9 mouse cellular contexts compared by ENCODE assay signal in genomic region chr6:112861351-112862297, GRCm38 (mm10).
DNase-seq lines count a peak whose midpoint lies in the region; ATAC-seq and TF ChIP-seq lines count a peak whose summit lies in the region.
"Had no signal": no experiment of that assay in that cellular context is flagged by ENCODE, and none has a peak within 500 bp of the region (broad histone marks: within the 10 kb centered on the region; RNA-seq: fewer than 3 reads in every experiment).

No protein-coding gene starts in this region.

- H3K27me3 ChIP-seq in hindbrain, embryonic 13.5 days, result no peaks in the 10 kb centered on the region
- no peaks in the 10 kb centered on the region for H3K27me3 ChIP-seq in hindbrain, embryonic 12.5 days
- no peaks in the 10 kb centered on the region for H3K27me3 ChIP-seq in kidney, embryonic 16.5 days (ENCODE audit: insufficient read depth, low read length)
- H3K27me3 ChIP-seq in stomach, postnatal 0 days (ENCODE audit: control insufficient read depth, insufficient read depth, low read length), result no peaks in the 10 kb centered on the region

- WGBS in hindbrain, embryonic 13.5 days, result 74% methylated on average over 11 of the region's 11 CpGs
- 78% methylated on average over 11 of the region's 11 CpGs for WGBS in hindbrain, embryonic 12.5 days
- WGBS in macrophage (ENCODE audit: missing documents), result 29% methylated on average over 11 of the region's 11 CpGs
- 82% methylated on average over 11 of the region's 11 CpGs for WGBS in kidney, embryonic 16.5 days
- WGBS in stomach, postnatal 0 days, result 79% methylated on average over 11 of the region's 11 CpGs

- no peak for ATAC-seq in hindbrain, embryonic 13.5 days (ENCODE audit: low FRiP score)
- ATAC-seq in hindbrain, embryonic 12.5 days (ENCODE audit: low FRiP score), result no peak
- no peak for ATAC-seq in frontal cortex, adult (ENCODE audit: low TSS enrichment)
- ATAC-seq in kidney, embryonic 16.5 days (ENCODE audit: low FRiP score, low TSS enrichment), result no peak
- no peak for ATAC-seq in stomach, postnatal 0 days (ENCODE audit: low FRiP score, low TSS enrichment)

- H3K79me2 ChIP-seq in macrophage (ENCODE audit: inconsistent target), result no peaks in the 10 kb centered on the region

- no peak overlapping the region for H3K4me3 ChIP-seq in hindbrain, embryonic 13.5 days
- H3K4me3 ChIP-seq in hindbrain, embryonic 12.5 days, result no peak overlapping the region
- no peak overlapping the region for H3K4me3 ChIP-seq in macrophage (ENCODE audit: inconsistent target)
- H3K4me3 ChIP-seq in kidney, embryonic 16.5 days (ENCODE audit: low read length), result no peak overlapping the region
- H3K4me3 ChIP-seq in stomach, postnatal 0 days (ENCODE audit: low read depth, low read length), result no peak overlapping the region

- no peak for TF ChIP-seq EP300 in stomach, postnatal 0 days (optimal IDR thresholded peaks at IDR 0.05)

- TF ChIP-seq CTCF in stomach, postnatal 0 days (IDR thresholded peaks at IDR 0.05; ENCODE audit: low read depth), result no peak

- H3K4me2 ChIP-seq in hindbrain, embryonic 13.5 days, result no peak overlapping the region
- no peak overlapping the region for H3K4me2 ChIP-seq in hindbrain, embryonic 12.5 days (replicated peaks)
- no peak overlapping the region for H3K4me2 ChIP-seq in kidney, embryonic 16.5 days (replicated peaks; ENCODE audit: low read depth, low read length)
- H3K4me2 ChIP-seq in stomach, postnatal 0 days (replicated peaks; ENCODE audit: low read depth), result no peak overlapping the region

- H3K4me1 ChIP-seq in hindbrain, embryonic 13.5 days (replicated peaks), result peaks cover 66% of the 10 kb centered on the region
- peaks cover 65% of the 10 kb centered on the region for H3K4me1 ChIP-seq in hindbrain, embryonic 12.5 days
- H3K4me1 ChIP-seq in kidney, embryonic 16.5 days (ENCODE audit: insufficient read depth, low read length), result peaks cover 3% of the 10 kb centered on the region; the same call in 1 of the 2 replicates
- no peaks in the 10 kb centered on the region for H3K4me1 ChIP-seq in stomach, postnatal 0 days (replicated peaks; ENCODE audit: control insufficient read depth, insufficient read depth)

- DNase-seq in A20 (ENCODE audit: low read depth, low spot score), result peak; percentile 46
- DNase-seq in brain, adult 2 months (ENCODE audit: low read depth, low spot score), result peak; percentile 68
- DNase-seq in stomach, postnatal 0 days (ENCODE audit: low spot score), result no peak
- DNase-seq: gastrocnemius, postnatal 36 days had no signal

- H3K9ac ChIP-seq in hindbrain, embryonic 13.5 days, result no peak overlapping the region
- H3K9ac ChIP-seq in hindbrain, embryonic 12.5 days, result no peak overlapping the region
- H3K9ac ChIP-seq in kidney, embryonic 16.5 days (replicated peaks; ENCODE audit: low read length), result no peak overlapping the region
- no peak overlapping the region for H3K9ac ChIP-seq in stomach, postnatal 0 days (ENCODE audit: low read length)

- H3K9me3 ChIP-seq in hindbrain, embryonic 13.5 days, result no peaks in the 10 kb centered on the region
- no peaks in the 10 kb centered on the region for H3K9me3 ChIP-seq in hindbrain, embryonic 12.5 days (replicated peaks)
- H3K9me3 ChIP-seq in kidney, embryonic 16.5 days (ENCODE audit: low read length), result no peaks in the 10 kb centered on the region
- no peaks in the 10 kb centered on the region for H3K9me3 ChIP-seq in stomach, postnatal 0 days (ENCODE audit: control insufficient read depth, low read length)

- H3K36me3 ChIP-seq in hindbrain, embryonic 13.5 days, result no peaks in the 10 kb centered on the region
- H3K36me3 ChIP-seq in hindbrain, embryonic 12.5 days, result no peaks in the 10 kb centered on the region
- H3K36me3 ChIP-seq in macrophage (ENCODE audit: inconsistent target), result no peaks in the 10 kb centered on the region
- H3K36me3 ChIP-seq in kidney, embryonic 16.5 days (ENCODE audit: insufficient read depth, low read length), result no peaks in the 10 kb centered on the region
- no peaks in the 10 kb centered on the region for H3K36me3 ChIP-seq in stomach, postnatal 0 days (ENCODE audit: control insufficient read depth, insufficient read depth, low read length)

- peak overlapping the region; percentile 9 for H3K27ac ChIP-seq in hindbrain, embryonic 13.5 days
- no peak overlapping the region for H3K27ac ChIP-seq in hindbrain, embryonic 12.5 days
- H3K27ac ChIP-seq in macrophage, result peak overlapping the region; percentile 42
- H3K27ac ChIP-seq in kidney, embryonic 16.5 days (ENCODE audit: low read length), result no peak overlapping the region
- H3K27ac ChIP-seq in stomach, postnatal 0 days (replicated peaks), result no peak overlapping the region

Comparison
In these comparisons a context has a peak if more than half of its experiments do, and no peak if none do; other contexts are left out.
1. H3K27ac ChIP-seq: peak in hindbrain, embryonic 13.5 days (single experiment) and macrophage (single experiment); none in hindbrain, embryonic 12.5 days (single experiment), kidney, embryonic 16.5 days (single experiment) and stomach, postnatal 0 days (single experiment).